Mouse (Mus musculus): ENCODE results near the gene Prrg2. TPM values are rescaled to one million over a fixed set of nuclear protein-coding genes. Genes with fewer than 3 reads are reported as not detected.

The Prrg2 gene
- polyA plus RNA-seq, 2 experiments = 18.6 to 50.4 TPM

DNA sequence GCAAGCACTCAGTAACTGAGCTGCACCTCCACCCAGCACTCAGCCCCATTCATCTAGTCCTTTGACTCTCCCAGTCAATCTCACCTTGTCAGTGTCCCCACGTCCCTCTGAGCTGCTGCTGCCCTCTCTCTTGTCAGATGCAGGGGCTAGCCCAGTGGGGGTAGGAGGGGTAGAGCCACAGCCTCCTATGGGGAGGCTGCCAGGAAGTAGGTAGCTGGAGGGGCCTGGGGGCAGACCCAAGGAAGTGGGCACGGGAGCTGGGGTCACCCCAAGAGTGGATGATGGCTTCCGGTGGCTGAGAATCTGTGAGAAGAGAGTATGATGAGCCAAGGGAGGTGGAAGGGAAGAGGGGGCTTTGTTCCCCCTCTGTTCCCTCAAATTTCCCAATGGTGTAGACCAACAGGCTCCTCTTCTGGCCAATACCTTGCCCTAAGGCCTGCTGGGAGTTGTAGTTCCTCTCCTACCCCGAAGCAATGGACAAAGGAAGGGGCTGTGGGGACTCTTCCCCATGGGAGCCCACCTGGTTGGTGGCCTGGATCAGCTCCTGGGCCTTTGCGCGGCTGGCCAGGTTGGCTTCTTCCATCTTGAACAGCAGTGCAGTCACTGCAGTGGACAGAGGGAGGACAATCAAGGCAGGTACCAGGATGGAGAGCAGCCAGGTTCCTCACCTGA is 57.0 kb downstream of the Prrg2 start:
- DNase-seq (ENCODE audit: low spot score) (no peak), ATAC-seq (ENCODE audit: low FRiP score, low read depth) (no peak)
- Histone ChIP-seq H3K9ac (ENCODE audit: low read depth, low read length, severe bottlenecking) (no peak overlapping the region), H3K4me1 (ENCODE audit: control insufficient read depth, insufficient read depth, low read length) (no peaks in the 10 kb centered on the region), H3K36me3 (ENCODE audit: control insufficient read depth, insufficient read depth, low read length) (peaks cover 99% of the 10 kb centered on the region), H3K4me2 (replicated peaks; ENCODE audit: low read depth, low read length, severe bottlenecking) (no peak overlapping the region), H3K27ac (replicated peaks; ENCODE audit: low read depth, low read length) (no peak overlapping the region), H3K27me3 (ENCODE audit: control insufficient read depth, insufficient read depth, low read length) (no peaks in the 10 kb centered on the region), H3K4me3 (replicated peaks; ENCODE audit: low read length) (no peak overlapping the region), H3K9me3 (ENCODE audit: control insufficient read depth, low read length) (no peaks in the 10 kb centered on the region)
- no peak for TF ChIP-seq POLR2A (IDR thresholded peaks at IDR 0.05; ENCODE audit: borderline replicate concordance, extremely low read depth, insufficient read depth, insufficient read length)
- WGBS = 90% methylated on average over 6 of the region's 6 CpGs

DNA sequence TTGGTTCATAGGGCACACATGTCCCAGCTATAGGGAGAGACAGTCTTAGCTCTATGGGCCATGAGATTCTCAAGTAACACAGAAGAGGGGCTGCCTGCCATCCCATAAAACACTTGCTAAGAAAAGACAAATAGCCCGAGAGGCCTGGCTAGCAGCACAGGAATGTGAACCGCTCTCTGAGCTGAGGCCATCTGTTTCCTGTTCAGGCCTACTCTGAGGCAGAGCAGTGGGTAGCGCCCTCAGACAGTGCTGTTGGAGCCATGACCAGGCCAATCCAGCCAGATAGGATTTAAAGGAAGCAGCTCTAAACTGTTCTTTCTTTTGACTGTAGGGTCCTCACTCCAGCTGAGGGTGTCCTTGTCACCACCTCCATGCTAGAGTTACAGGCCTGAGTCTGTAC is 57.9 kb downstream of the Prrg2 start:
- 0 out of 2 replicates have a peak overlapping the region, but pooled peaks have one; percentile 1 for H3K9ac ChIP-seq (ENCODE audit: low read depth, low read length, severe bottlenecking)
- no peaks in the 10 kb centered on the region for H3K4me1 ChIP-seq (ENCODE audit: control insufficient read depth, insufficient read depth, low read length)
- H3K4me2 ChIP-seq (replicated peaks; ENCODE audit: low read depth, low read length, severe bottlenecking) = no peak overlapping the region
- DNase-seq (ENCODE audit: low spot score) = no peak
- no peaks in the 10 kb centered on the region for H3K27me3 ChIP-seq (ENCODE audit: control insufficient read depth, insufficient read depth, low read length)
- ATAC-seq (ENCODE audit: low FRiP score, low read depth) = no peak
- no peaks in the 10 kb centered on the region for H3K9me3 ChIP-seq (ENCODE audit: control insufficient read depth, low read length)
- 47% methylated on average over 3 of the region's 3 CpGs for WGBS
- no peak overlapping the region for H3K27ac ChIP-seq (replicated peaks; ENCODE audit: low read depth, low read length)
- H3K36me3 ChIP-seq (ENCODE audit: control insufficient read depth, insufficient read depth, low read length) = peaks cover 99% of the 10 kb centered on the region
- no peak overlapping the region for H3K4me3 ChIP-seq (replicated peaks; ENCODE audit: low read length)
- no peak for TF ChIP-seq POLR2A (IDR thresholded peaks at IDR 0.05; ENCODE audit: borderline replicate concordance, extremely low read depth, insufficient read depth, insufficient read length)

Small RNAs within 50 kb of the gene (microRNA-seq; reads per million reads assigned to microRNA genes)
- gene Mir7054 = 0.69 reads per million

Other genes with a start within 250 kb of the Prrg2 start
Only the 30 nearest of the 36 such genes appear.
- gene Pnkp, start 205.5 kb downstream of the Prrg2 start, polyA plus RNA-seq (2012; rRNA removed) = 28.7 and 32.0 TPM in 2 replicates
- gene Pnkp, start 205.5 kb downstream of the Prrg2 start, polyA plus RNA-seq (2014; fragmentation: Nextera tagmentation; extraction: Ambion mirVana) = 23.8 and 26.6 TPM in 2 replicates
- gene Ptov1, start 192.9 kb downstream of the Prrg2 start, polyA plus RNA-seq (2012; rRNA removed) = 751 and 1,065 TPM in 2 replicates
- 471 and 513 TPM in 2 replicates for gene Ptov1, start 192.9 kb downstream of the Prrg2 start, polyA plus RNA-seq (2014; fragmentation: Nextera tagmentation; extraction: Ambion mirVana)
- gene Med25, start 170.0 kb downstream of the Prrg2 start, polyA plus RNA-seq (2012; rRNA removed) = 142 and 181 TPM in 2 replicates
- gene Med25, start 170.0 kb downstream of the Prrg2 start, polyA plus RNA-seq (2014; fragmentation: Nextera tagmentation; extraction: Ambion mirVana) = 69.1 and 73.5 TPM in 2 replicates
- gene Fuz, start 166.6 kb downstream of the Prrg2 start, polyA plus RNA-seq (2012; rRNA removed) = 48.7 and 72.6 TPM in 2 replicates
- 21.7 and 25.0 TPM in 2 replicates for gene Fuz, start 166.6 kb downstream of the Prrg2 start, polyA plus RNA-seq (2014; fragmentation: Nextera tagmentation; extraction: Ambion mirVana)
- 113 and 141 TPM in 2 replicates for gene Ap2a1, start 133.2 kb downstream of the Prrg2 start, polyA plus RNA-seq (2012; rRNA removed)
- 72.2 and 75.7 TPM in 2 replicates for gene Ap2a1, start 133.2 kb downstream of the Prrg2 start, polyA plus RNA-seq (2014; fragmentation: Nextera tagmentation; extraction: Ambion mirVana)
- gene Tsks, start 119.5 kb downstream of the Prrg2 start, polyA plus RNA-seq (2012; rRNA removed) = 0.05 TPM in 1 of 2 replicates, not detected in the other
- gene Tsks, start 119.5 kb downstream of the Prrg2 start, polyA plus RNA-seq (2014; fragmentation: Nextera tagmentation; extraction: Ambion mirVana) = 0.14 TPM in 1 of 2 replicates, not detected in the other
- 78.9 and 115 TPM in 2 replicates for gene Cpt1c, start 87.8 kb downstream of the Prrg2 start, polyA plus RNA-seq (2012; rRNA removed)
- 26.3 and 33.6 TPM in 2 replicates for gene Cpt1c, start 87.8 kb downstream of the Prrg2 start, polyA plus RNA-seq (2014; fragmentation: Nextera tagmentation; extraction: Ambion mirVana)
- gene Prmt1, start 76.1 kb downstream of the Prrg2 start, polyA plus RNA-seq (2012; rRNA removed) = 607 and 720 TPM in 2 replicates
- 166 and 187 TPM in 2 replicates for gene Prmt1, start 76.1 kb downstream of the Prrg2 start, polyA plus RNA-seq (2014; fragmentation: Nextera tagmentation; extraction: Ambion mirVana)
- 142 and 168 TPM in 2 replicates for gene Irf3, start 65.0 kb downstream of the Prrg2 start, polyA plus RNA-seq (2012; rRNA removed)
- gene Irf3, start 65.0 kb downstream of the Prrg2 start, polyA plus RNA-seq (2014; fragmentation: Nextera tagmentation; extraction: Ambion mirVana) = 92.5 and 92.7 TPM in 2 replicates
- gene Bcl2l12, start 64.0 kb downstream of the Prrg2 start, polyA plus RNA-seq (2012; rRNA removed) = 81.3 and 104 TPM in 2 replicates
- gene Bcl2l12, start 64.0 kb downstream of the Prrg2 start, polyA plus RNA-seq (2014; fragmentation: Nextera tagmentation; extraction: Ambion mirVana) = 54.9 and 62.9 TPM in 2 replicates
- 114 and 135 TPM in 2 replicates for gene Scaf1, start 46.3 kb downstream of the Prrg2 start, polyA plus RNA-seq (2012; rRNA removed)
- 50.7 and 58.3 TPM in 2 replicates for gene Scaf1, start 46.3 kb downstream of the Prrg2 start, polyA plus RNA-seq (2014; fragmentation: Nextera tagmentation; extraction: Ambion mirVana)
- gene Rras, start 44.7 kb downstream of the Prrg2 start, polyA plus RNA-seq (2012; rRNA removed) = 53.8 and 60.9 TPM in 2 replicates
- 42.8 and 43.7 TPM in 2 replicates for gene Rras, start 44.7 kb downstream of the Prrg2 start, polyA plus RNA-seq (2014; fragmentation: Nextera tagmentation; extraction: Ambion mirVana)
- 25.2 and 26.8 TPM in 2 replicates for gene Prr12, start 9.8 kb downstream of the Prrg2 start, polyA plus RNA-seq (2012; rRNA removed)
- gene Prr12, start 9.8 kb downstream of the Prrg2 start, polyA plus RNA-seq (2014; fragmentation: Nextera tagmentation; extraction: Ambion mirVana) = 16.0 and 19.6 TPM in 2 replicates
- gene Nosip, start 248 bp downstream of the Prrg2 start, polyA plus RNA-seq (2012; rRNA removed) = 82.7 and 86.8 TPM in 2 replicates
- 68.1 and 69.6 TPM in 2 replicates for gene Nosip, start 248 bp downstream of the Prrg2 start, polyA plus RNA-seq (2014; fragmentation: Nextera tagmentation; extraction: Ambion mirVana)
- gene Rcn3, start 29.5 kb upstream of the Prrg2 start, polyA plus RNA-seq (2012; rRNA removed) = 679 and 759 TPM in 2 replicates
- 569 and 577 TPM in 2 replicates for gene Rcn3, start 29.5 kb upstream of the Prrg2 start, polyA plus RNA-seq (2014; fragmentation: Nextera tagmentation; extraction: Ambion mirVana)
- 56.1 and 64.6 TPM in 2 replicates for gene Fcgrt, start 41.2 kb upstream of the Prrg2 start, polyA plus RNA-seq (2012; rRNA removed)
- gene Fcgrt, start 41.2 kb upstream of the Prrg2 start, polyA plus RNA-seq (2014; fragmentation: Nextera tagmentation; extraction: Ambion mirVana) = 88.4 and 89.0 TPM in 2 replicates
- gene Rps11, start 61.8 kb upstream of the Prrg2 start, polyA plus RNA-seq (2012; rRNA removed) = 563 and 814 TPM in 2 replicates
- 1,719 and 1,751 TPM in 2 replicates for gene Rps11, start 61.8 kb upstream of the Prrg2 start, polyA plus RNA-seq (2014; fragmentation: Nextera tagmentation; extraction: Ambion mirVana)
- 3,691 and 3,912 TPM in 2 replicates for gene Rpl13a, start 66.1 kb upstream of the Prrg2 start, polyA plus RNA-seq (2012; rRNA removed)
- gene Rpl13a, start 66.1 kb upstream of the Prrg2 start, polyA plus RNA-seq (2014; fragmentation: Nextera tagmentation; extraction: Ambion mirVana) = 1,718 and 1,777 TPM in 2 replicates
- gene Gm45713, start 73.6 kb upstream of the Prrg2 start, polyA plus RNA-seq (2012; rRNA removed) = 0.31 TPM in 1 of 2 replicates, not detected in the other
- gene Gm45713, start 73.6 kb upstream of the Prrg2 start, polyA plus RNA-seq (2014; fragmentation: Nextera tagmentation; extraction: Ambion mirVana) = 0.39 and 1.4 TPM in 2 replicates
- 12.4 and 18.6 TPM in 2 replicates for gene Flt3l, start 73.8 kb upstream of the Prrg2 start, polyA plus RNA-seq (2012; rRNA removed)
- 2.2 and 3.3 TPM in 2 replicates for gene Flt3l, start 73.8 kb upstream of the Prrg2 start, polyA plus RNA-seq (2014; fragmentation: Nextera tagmentation; extraction: Ambion mirVana)
- gene Pih1d1, start 91.6 kb upstream of the Prrg2 start, polyA plus RNA-seq (2012; rRNA removed) = 115 and 118 TPM in 2 replicates
- gene Pih1d1, start 91.6 kb upstream of the Prrg2 start, polyA plus RNA-seq (2014; fragmentation: Nextera tagmentation; extraction: Ambion mirVana) = 86.4 and 87.3 TPM in 2 replicates
- gene Aldh16a1, start 91.9 kb upstream of the Prrg2 start, polyA plus RNA-seq (2012; rRNA removed) = 45.6 and 67.3 TPM in 2 replicates
- gene Aldh16a1, start 91.9 kb upstream of the Prrg2 start, polyA plus RNA-seq (2014; fragmentation: Nextera tagmentation; extraction: Ambion mirVana) = 40.0 and 47.7 TPM in 2 replicates
- gene Slc17a7, start 101.3 kb upstream of the Prrg2 start, polyA plus RNA-seq (2012; rRNA removed) = 0.40 and 0.58 TPM in 2 replicates
- 0.17 and 0.18 TPM in 2 replicates for gene Slc17a7, start 101.3 kb upstream of the Prrg2 start, polyA plus RNA-seq (2014; fragmentation: Nextera tagmentation; extraction: Ambion mirVana)
- gene Gfy, start 116.9 kb upstream of the Prrg2 start, polyA plus RNA-seq (2012; rRNA removed) = 0.09 and 0.27 TPM in 2 replicates
- not detected in 2 replicates for gene Gfy, start 116.9 kb upstream of the Prrg2 start, polyA plus RNA-seq (2014; fragmentation: Nextera tagmentation; extraction: Ambion mirVana)
- not detected in 2 replicates for gene Pth2, start 118.3 kb upstream of the Prrg2 start, polyA plus RNA-seq (2012; rRNA removed)
- gene Pth2, start 118.3 kb upstream of the Prrg2 start, polyA plus RNA-seq (2014; fragmentation: Nextera tagmentation; extraction: Ambion mirVana) = not detected in 2 replicates
- 1.4 and 1.5 TPM in 2 replicates for gene Ccdc155, start 142.2 kb upstream of the Prrg2 start, polyA plus RNA-seq (2012; rRNA removed)
- gene Ccdc155, start 142.2 kb upstream of the Prrg2 start, polyA plus RNA-seq (2014; fragmentation: Nextera tagmentation; extraction: Ambion mirVana) = 0.79 and 1.2 TPM in 2 replicates
- 3.0 and 4.8 TPM in 2 replicates for gene Dkkl1, start 149.5 kb upstream of the Prrg2 start, polyA plus RNA-seq (2012; rRNA removed)
- gene Dkkl1, start 149.5 kb upstream of the Prrg2 start, polyA plus RNA-seq (2014; fragmentation: Nextera tagmentation; extraction: Ambion mirVana) = 9.0 and 14.8 TPM in 2 replicates
- gene Tead2, start 153.1 kb upstream of the Prrg2 start, polyA plus RNA-seq (2012; rRNA removed) = 450 and 560 TPM in 2 replicates
- gene Tead2, start 153.1 kb upstream of the Prrg2 start, polyA plus RNA-seq (2014; fragmentation: Nextera tagmentation; extraction: Ambion mirVana) = 143 and 168 TPM in 2 replicates
- gene Cd37, start 176.4 kb upstream of the Prrg2 start, polyA plus RNA-seq (2012; rRNA removed) = 4.9 and 6.0 TPM in 2 replicates
- 2.6 and 3.7 TPM in 2 replicates for gene Cd37, start 176.4 kb upstream of the Prrg2 start, polyA plus RNA-seq (2014; fragmentation: Nextera tagmentation; extraction: Ambion mirVana)
- 0.18 and 0.29 TPM in 2 replicates for gene Slc6a16, start 178.4 kb upstream of the Prrg2 start, polyA plus RNA-seq (2012; rRNA removed)
- 0.21 TPM in 1 of 2 replicates, not detected in the other for gene Slc6a16, start 178.4 kb upstream of the Prrg2 start, polyA plus RNA-seq (2014; fragmentation: Nextera tagmentation; extraction: Ambion mirVana)

Measured in limb, embryonic 14.5 days (tissue).